Mouse (Mus musculus) liver, embryonic 11.5 days (tissue): ENCODE results near the gene Cdk9. TPM values are rescaled to one million over a fixed set of nuclear protein-coding genes. Genes with fewer than 3 reads are reported as not detected.
A peak's percentile ranks its signal among the peaks of the same experiment; 100 is the strongest.

ENCODE experiments used
- ATAC-seq: fragments of 200-750 bp; cut with Nextera tagmentation; replicated peaks from 2 replicates; pipeline ENCODE4 v1.8.0; 2017; ENCODE audit warnings: moderate number of reproducible peaks, mild to moderate bottlenecking, moderate TSS enrichment, moderate library complexity; ENCODE audit not compliant: low FRiP score
- DNase-seq: peaks from one replicate; pipeline ENCODE4 v3.0.0-alpha.2; 2017; ENCODE audit warnings: low spot score
- H3K27ac ChIP-seq: fragments of 300-500 bp; sonication (generic); 2 replicates; pipeline ENCODE4 v1.5.1; 2014; ENCODE audit warnings: mild to moderate bottlenecking, low read depth, low read length, control low read depth
- H3K27me3 ChIP-seq: fragments of 300-500 bp; sonication (generic); replicated peaks from 2 replicates; pipeline ENCODE4 v1.6.1; 2014; ENCODE audit warnings: low read length, mixed read lengths; ENCODE audit not compliant: control insufficient read depth, insufficient read depth
- H3K36me3 ChIP-seq: fragments of 300-500 bp; sonication (generic); 2 replicates; pipeline ENCODE4 v1.6.1; 2014; ENCODE audit warnings: mild to moderate bottlenecking, low read length, moderate library complexity, mixed read lengths; ENCODE audit not compliant: control insufficient read depth, insufficient read depth
- H3K4me1 ChIP-seq: fragments of 300-500 bp; sonication (generic); replicated peaks from 2 replicates; pipeline ENCODE4 v1.6.1; 2014; ENCODE audit warnings: low read length, mixed read lengths; ENCODE audit not compliant: control insufficient read depth, insufficient read depth
- H3K4me2 ChIP-seq: fragments of 300-500 bp; sonication (generic); 2 replicates; pipeline ENCODE4 v1.6.1; 2014; ENCODE audit warnings: mild to moderate bottlenecking, control low read depth, moderate library complexity
- H3K4me3 ChIP-seq: fragments of 300-500 bp; sonication (generic); 2 replicates; pipeline ENCODE4 v1.5.1; 2014; ENCODE audit warnings: low read depth, low read length, control low read depth
- H3K9ac ChIP-seq: fragments of 300-500 bp; sonication (generic); 2 replicates; pipeline ENCODE4 v1.6.1; 2014; ENCODE audit warnings: low read depth, low read length, control low read depth
- H3K9me3 ChIP-seq: fragments of 300-500 bp; sonication (generic); 2 replicates; pipeline ENCODE4 v1.6.1; 2016; ENCODE audit warnings: low read length, inconsistent platforms, mixed read lengths; ENCODE audit not compliant: control insufficient read depth
- WGBS: fragments of 180-500 bp; shearing (Covaris S2); extraction: QIAGEN DNeasy Blood & Tissue Kit; methylation state at CpG from one replicate; pipeline ENCODE4 v1.1.7; 2014; 5-methylcytosine and 5-hydroxymethylcytosine counted together
- polyA plus RNA-seq: library from polyadenylated mRNA; unstranded; fragments of >200 nt; fragmentation: Nextera tagmentation; extraction: Ambion mirVana; gene quantifications from 2 replicates; pipeline ENCODE4 v1.2.1, GENCODE M21; 2014

Gene Cdk9
- polyA plus RNA-seq, 1 experiment from 2014 or later: 83.4 TPM

DNA sequence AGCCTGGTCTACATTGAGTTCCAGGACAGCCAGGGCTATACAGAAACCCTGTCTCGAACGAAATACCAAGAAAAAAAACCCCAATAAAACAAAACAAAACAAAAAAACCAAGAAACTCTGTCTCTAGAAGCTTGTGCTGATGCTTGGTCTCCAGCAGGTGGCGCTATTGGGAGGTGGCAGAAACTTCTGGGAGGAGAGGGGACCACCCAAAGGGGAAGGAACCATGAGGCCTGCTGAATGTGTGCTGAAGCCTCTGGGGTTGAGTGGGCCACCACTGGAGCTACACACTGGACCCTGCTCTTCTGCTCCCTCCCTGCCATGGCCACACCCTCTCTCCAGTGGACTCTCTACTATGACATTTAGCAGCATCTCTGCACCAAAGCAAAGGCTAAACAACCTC, 4.2 kb downstream of the Cdk9 start:
- WGBS: 36% methylated on average over 3 of the region's 3 CpGs
- H3K9me3 ChIP-seq: no peaks in the 10 kb centered on the region
- no peak overlapping the region for H3K27ac ChIP-seq
- no peak overlapping the region for H3K4me2 ChIP-seq
- H3K36me3 ChIP-seq: peaks cover 52% of the 10 kb centered on the region
- no peak overlapping the region for H3K4me3 ChIP-seq
- ATAC-seq (no peak), DNase-seq (peak; percentile 55)
- H3K4me1 ChIP-seq: peaks cover 13% of the 10 kb centered on the region
- H3K9ac ChIP-seq: no peak overlapping the region
- no peaks in the 10 kb centered on the region for H3K27me3 ChIP-seq

DNA sequence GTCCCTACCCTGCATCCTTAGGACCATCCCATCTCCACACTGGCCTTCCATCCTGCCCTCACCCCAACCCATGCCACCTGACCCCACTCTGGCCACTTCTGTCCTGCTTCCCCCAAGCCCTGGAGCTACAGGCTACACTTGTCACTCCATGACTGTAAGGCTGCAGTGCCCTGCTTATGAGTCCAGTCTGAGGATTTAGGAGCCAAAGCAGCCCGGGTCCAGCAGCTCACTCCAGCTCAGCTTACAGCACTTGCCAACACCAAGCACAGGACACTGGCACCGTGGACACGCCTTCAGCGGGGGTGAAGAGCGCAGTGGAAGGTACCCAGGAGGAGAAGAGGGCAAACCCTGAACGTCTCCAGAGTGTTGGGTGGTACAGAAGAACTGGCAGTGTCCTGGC, 5.9 kb downstream of the Cdk9 start:
- peaks cover 12% of the 10 kb centered on the region for H3K4me1 ChIP-seq
- no peak for DNase-seq
- no peaks in the 10 kb centered on the region for H3K27me3 ChIP-seq
- ATAC-seq: no peak
- no peak overlapping the region for H3K9ac ChIP-seq
- H3K4me2 ChIP-seq: no peak overlapping the region
- H3K9me3 ChIP-seq: no peaks in the 10 kb centered on the region
- H3K27ac ChIP-seq: no peak overlapping the region
- peaks cover 54% of the 10 kb centered on the region for H3K36me3 ChIP-seq
- no peak overlapping the region for H3K4me3 ChIP-seq
- WGBS: 93% methylated on average over 6 of the region's 6 CpGs

DNA sequence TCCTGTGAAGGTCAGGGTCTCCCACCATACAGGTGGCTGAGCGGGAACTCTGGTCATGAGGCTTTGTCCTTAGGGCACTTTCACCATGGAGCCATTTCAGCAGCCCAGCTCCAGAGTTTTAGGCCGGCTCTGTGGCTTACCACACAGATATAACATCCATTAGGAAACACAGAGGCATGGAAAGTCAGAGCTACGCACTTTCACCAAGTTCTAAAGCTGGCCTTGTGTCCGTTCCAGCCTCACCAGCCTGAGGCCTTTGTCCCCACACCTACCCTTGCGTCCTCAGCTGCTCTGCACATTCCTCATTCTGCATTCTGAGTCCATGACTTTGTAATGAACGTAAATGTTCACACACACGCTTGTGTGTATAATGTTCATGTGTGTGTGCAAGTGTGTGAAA, 7.9 kb downstream of the Cdk9 start:
- Histone ChIP-seq H3K9me3 (no peaks in the 10 kb centered on the region), H3K9ac (no peak overlapping the region), H3K4me3 (no peak overlapping the region), H3K27ac (no peak overlapping the region), H3K27me3 (no peaks in the 10 kb centered on the region), H3K36me3 (peaks cover 43% of the 10 kb centered on the region), H3K4me1 (no peaks in the 10 kb centered on the region; the same call in 1 of the 2 replicates), H3K4me2 (no peak overlapping the region)
- ATAC-seq (no peak), DNase-seq (no peak)
- 94% methylated on average over 7 of the region's 7 CpGs for WGBS

DNA sequence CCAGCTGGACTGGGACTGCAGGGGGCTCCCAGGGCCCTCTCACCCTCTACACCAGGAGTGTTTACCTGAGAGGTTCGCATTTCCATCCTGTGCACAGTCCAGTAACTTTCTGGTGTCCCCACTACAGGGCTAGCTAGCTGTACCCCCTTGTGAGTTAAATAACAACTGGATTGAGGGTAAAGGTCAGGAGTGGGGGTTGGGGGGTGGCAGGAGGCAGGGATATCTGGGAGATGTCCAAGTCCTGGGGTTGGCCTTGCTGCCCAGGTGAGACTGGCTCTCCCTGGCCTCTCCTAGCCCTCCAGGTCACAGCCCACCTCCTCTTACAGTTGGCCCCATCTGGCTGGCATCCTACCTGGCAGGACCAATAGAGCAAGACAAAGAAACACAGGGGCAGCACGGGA, 8.9 kb downstream of the Cdk9 start, which contains the start of gene Fpgs:
Gene Fpgs, minus strand, starts transcription at position 125 of the 401 bp plus-strand sequence.
- ATAC-seq (peak; percentile 21; the same call in 1 of the 2 replicates), DNase-seq (no peak)
- WGBS: 58% methylated on average over 2 of the region's 2 CpGs
- peak within 1 kb of the TSS; percentile 5 for H3K4me2 ChIP-seq
- H3K4me1 ChIP-seq: no peaks in the 10 kb centered on the region; the same call in 1 of the 2 replicates
- H3K9ac ChIP-seq: no peak within 1 kb of the TSS
- no peak within 1 kb of the TSS for H3K4me3 ChIP-seq
- H3K36me3 ChIP-seq: peaks cover 35% of the 10 kb centered on the region
- H3K27ac ChIP-seq: peak within 1 kb of the TSS; percentile 55; the same call in 1 of the 2 replicates
- no peaks in the 10 kb centered on the region for H3K9me3 ChIP-seq
- no peaks in the 10 kb centered on the region for H3K27me3 ChIP-seq

DNA sequence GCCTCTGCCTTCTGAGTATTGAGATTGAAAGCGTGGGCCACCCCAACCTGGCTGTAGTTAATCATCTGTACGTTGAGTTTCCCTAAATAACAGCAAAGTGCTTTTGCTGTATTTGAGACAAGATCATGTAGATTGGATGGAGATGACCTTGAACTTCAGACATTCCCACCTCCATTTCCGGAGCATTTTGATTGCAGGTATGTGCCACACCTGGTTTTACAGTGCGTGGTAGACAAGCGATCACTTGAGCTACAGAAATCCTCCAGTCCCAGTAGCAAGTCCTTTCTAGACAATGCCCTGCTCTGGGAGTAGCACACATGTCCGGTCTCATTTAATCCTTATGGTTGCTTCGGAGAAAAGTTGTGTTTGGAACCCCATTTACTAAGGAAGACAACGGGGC, 9.8 kb downstream of the Cdk9 start:
- H3K4me1 ChIP-seq: no peaks in the 10 kb centered on the region; the same call in 1 of the 2 replicates
- no peak overlapping the region for H3K27ac ChIP-seq
- H3K4me2 ChIP-seq: peak overlapping the region; percentile 5
- no peak overlapping the region for H3K9ac ChIP-seq
- DNase-seq: no peak
- H3K36me3 ChIP-seq: peaks cover 29% of the 10 kb centered on the region
- no peak for ATAC-seq
- no peaks in the 10 kb centered on the region for H3K9me3 ChIP-seq
- H3K27me3 ChIP-seq: no peaks in the 10 kb centered on the region
- 92% methylated on average over 8 of the region's 8 CpGs for WGBS
- no peak overlapping the region for H3K4me3 ChIP-seq

DNA sequence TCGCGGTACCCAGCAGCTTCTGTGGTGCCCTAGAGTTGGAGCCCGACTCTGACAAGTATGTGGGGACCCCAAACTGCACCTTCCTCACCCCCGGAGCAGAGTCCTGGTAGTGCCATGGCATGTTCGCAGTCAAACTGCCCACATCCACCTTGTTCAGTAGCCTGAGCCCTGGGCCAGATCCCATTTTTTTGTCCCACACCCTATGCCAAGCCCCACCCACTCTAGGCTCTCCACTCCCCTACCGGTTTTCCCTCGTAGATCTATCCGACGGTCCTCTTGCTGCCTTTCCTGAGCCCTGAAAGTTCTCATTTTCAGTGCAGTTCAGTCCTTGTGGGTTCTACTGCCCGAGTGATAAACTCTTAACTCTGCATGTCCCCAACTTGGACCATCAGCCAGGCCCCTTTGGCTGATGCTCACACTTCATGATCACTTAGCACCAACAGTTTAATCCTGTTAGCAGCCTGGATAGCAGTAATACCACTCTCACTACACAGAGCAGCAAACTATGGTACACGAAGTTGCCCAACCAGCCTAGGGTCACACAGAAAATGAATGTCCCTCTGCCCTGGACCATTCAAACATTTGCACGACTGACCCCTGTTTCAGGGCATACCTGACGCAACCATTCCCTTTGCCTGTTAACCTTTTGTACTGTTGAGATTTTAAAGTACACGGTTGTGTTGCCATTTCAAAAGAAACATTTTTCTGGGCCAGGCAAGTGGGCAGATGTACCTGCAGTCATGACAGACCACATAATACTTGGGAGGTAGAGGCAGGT, 11.7 kb downstream of the Cdk9 start:
- ATAC-seq: no peak
- 74% methylated on average over 14 of the region's 14 CpGs for WGBS
- peak overlapping the region; percentile 7; the same call in 1 of the 2 replicates for H3K27ac ChIP-seq

DNA sequence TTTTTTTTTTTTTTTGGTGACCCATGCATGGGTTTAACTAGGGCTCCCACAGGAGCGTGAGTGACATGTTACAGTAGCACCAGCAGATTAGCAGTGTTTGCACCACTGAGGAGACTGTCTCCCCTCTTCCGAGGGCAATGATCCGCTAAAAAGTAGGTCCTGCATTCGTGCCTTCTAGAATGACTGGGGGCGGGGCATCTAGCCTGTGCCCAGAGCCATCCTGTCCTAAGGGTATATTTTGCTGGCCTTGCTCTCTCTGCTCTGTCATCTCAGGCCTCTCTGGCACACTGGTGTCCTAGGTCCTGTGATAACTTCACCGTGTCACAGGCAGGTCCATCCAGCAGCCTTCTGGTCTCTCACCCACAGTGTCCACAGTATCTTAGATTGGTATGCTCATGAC, 13.2 kb downstream of the Cdk9 start:
- H3K9ac ChIP-seq: no peak overlapping the region
- no peak overlapping the region for H3K4me3 ChIP-seq
- no peaks in the 10 kb centered on the region for H3K27me3 ChIP-seq
- no peaks in the 10 kb centered on the region; the same call in 1 of the 2 replicates for H3K4me1 ChIP-seq
- 77% methylated on average over 6 of the region's 6 CpGs for WGBS
- no peak overlapping the region for H3K4me2 ChIP-seq
- no peaks in the 10 kb centered on the region for H3K9me3 ChIP-seq
- no peak overlapping the region for H3K27ac ChIP-seq
- ATAC-seq: no peak
- DNase-seq: no peak
- peaks cover 3% of the 10 kb centered on the region; the same call in 1 of the 2 replicates for H3K36me3 ChIP-seq

More for the DNA sequence above, 11.7 kb downstream of the Cdk9 start:
- DNase-seq: no peak
- no peak overlapping the region for H3K4me2 ChIP-seq
- H3K4me3 ChIP-seq: no peak overlapping the region
- H3K9ac ChIP-seq: no peak overlapping the region
- H3K4me1 ChIP-seq: no peaks in the 10 kb centered on the region; the same call in 1 of the 2 replicates
- H3K9me3 ChIP-seq: no peaks in the 10 kb centered on the region
- H3K36me3 ChIP-seq: peaks cover 12% of the 10 kb centered on the region
- H3K27me3 ChIP-seq: no peaks in the 10 kb centered on the region

DNA sequence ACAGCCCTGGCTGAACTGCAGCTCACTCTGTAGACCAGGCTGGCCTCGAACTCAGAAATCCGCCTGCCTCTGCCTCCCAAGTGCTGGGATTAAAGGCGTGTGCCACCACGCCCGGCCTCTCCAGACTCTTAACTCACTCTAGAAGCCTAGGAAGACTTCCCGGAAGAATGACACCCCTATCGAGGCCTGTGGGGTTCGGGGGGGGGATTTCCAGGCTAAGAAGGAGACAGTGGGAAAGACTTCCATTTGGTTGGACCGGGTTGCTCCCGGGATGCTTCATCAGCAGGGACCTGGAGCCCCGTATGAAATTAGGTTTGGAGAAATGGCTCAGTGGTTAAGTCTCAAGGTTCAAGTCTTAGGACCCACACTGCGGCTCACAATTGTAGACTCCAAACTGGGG, 18.2 kb downstream of the Cdk9 start:
- WGBS: 82% methylated on average over 12 of the region's 12 CpGs
- DNase-seq (no peak), ATAC-seq (no peak)
- no peaks in the 10 kb centered on the region for H3K36me3 ChIP-seq
- H3K9ac ChIP-seq: peak overlapping the region; percentile 46; the same call in 1 of the 2 replicates
- no peaks in the 10 kb centered on the region for H3K9me3 ChIP-seq
- H3K4me1 ChIP-seq: peaks cover 18% of the 10 kb centered on the region
- H3K27ac ChIP-seq: peak overlapping the region; percentile 38; the same call in 1 of the 2 replicates
- H3K4me2 ChIP-seq: peak overlapping the region; percentile 70
- no peaks in the 10 kb centered on the region for H3K27me3 ChIP-seq
- peak overlapping the region; percentile 80; the same call in 1 of the 2 replicates for H3K4me3 ChIP-seq
